Mouse (Mus musculus) kidney, embryonic 14.5 days (tissue): Measurements from ENCODE around the gene Rspry1. TPM values are rescaled to one million over a fixed set of nuclear protein-coding genes. Genes with fewer than 3 reads are reported as not detected.

Experiments
- ATAC-seq: fragments of 200-750 bp; cut with Nextera tagmentation; 2 replicates; pipeline ENCODE4 v1.8.0; 2017; ENCODE audit warnings: moderate number of reproducible peaks, mild to moderate bottlenecking, moderate TSS enrichment, moderate library complexity; ENCODE audit not compliant: low FRiP score, low TSS enrichment
- H3K27ac ChIP-seq: fragments of 300-500 bp; sonication (generic); 2 replicates; pipeline ENCODE4 v1.5.1; 2014; ENCODE audit warnings: low read depth, mild to moderate bottlenecking, low read length, moderate library complexity, mixed read lengths
- H3K27me3 ChIP-seq: fragments of 300-500 bp; sonication (generic); 2 replicates; pipeline ENCODE4 v1.6.1; 2014; ENCODE audit warnings: mild to moderate bottlenecking, low read length; ENCODE audit not compliant: control insufficient read depth, insufficient read depth
- H3K36me3 ChIP-seq: fragments of 300-500 bp; sonication (generic); 2 replicates; pipeline ENCODE4 v1.6.1; 2014; ENCODE audit warnings: low read length, mixed read lengths; ENCODE audit not compliant: control insufficient read depth, insufficient read depth
- H3K4me1 ChIP-seq: fragments of 300-500 bp; sonication (generic); 2 replicates; pipeline ENCODE4 v1.6.1; 2014; ENCODE audit warnings: low read length, mixed read lengths; ENCODE audit not compliant: control insufficient read depth, insufficient read depth
- H3K4me2 ChIP-seq: fragments of 300-500 bp; sonication (generic); replicated peaks from 2 replicates; pipeline ENCODE4 v1.6.1; 2014; ENCODE audit warnings: low read depth, mild to moderate bottlenecking, low read length
- H3K4me3 ChIP-seq: fragments of 300-500 bp; sonication (generic); 2 replicates; pipeline ENCODE4 v1.5.1; 2014; ENCODE audit warnings: mild to moderate bottlenecking, low read length
- H3K9ac ChIP-seq: fragments of 300-500 bp; sonication (generic); 2 replicates; pipeline ENCODE4 v1.6.1; 2014; ENCODE audit warnings: low read depth, mild to moderate bottlenecking, low read length, moderate library complexity
- H3K9me3 ChIP-seq: fragments of 300-500 bp; sonication (generic); 2 replicates; pipeline ENCODE4 v1.6.1; 2016; ENCODE audit warnings: low read length; ENCODE audit not compliant: control insufficient read depth
- WGBS: fragments of 180-500 bp; shearing (Covaris S2); extraction: QIAGEN DNeasy Blood & Tissue Kit; methylation state at CpG from one replicate; pipeline ENCODE4 v1.1.7; 2014; 5-methylcytosine and 5-hydroxymethylcytosine counted together
- polyA plus RNA-seq: library from polyadenylated mRNA; unstranded; fragments of >200 nt; fragmentation: Nextera tagmentation; extraction: Ambion mirVana; gene quantifications from 2 replicates; pipeline ENCODE4 v1.2.1, GENCODE M21; 2014

Gene Rspry1
- polyA plus RNA-seq, 1 experiment from 2014 or later, result 37.3 TPM

- no peaks in the 10 kb centered on the region for H3K4me1 ChIP-seq
- no peak for ATAC-seq
- H3K4me3 ChIP-seq, result no peak overlapping the region
- no peaks in the 10 kb centered on the region for H3K9me3 ChIP-seq
- H3K27me3 ChIP-seq, result no peaks in the 10 kb centered on the region
- WGBS, result 91% methylated on average over 2 of the region's 2 CpGs
- H3K4me2 ChIP-seq, result no peak overlapping the region
- H3K9ac ChIP-seq, result no peak overlapping the region
- no peak overlapping the region for H3K27ac ChIP-seq
- peaks cover 82% of the 10 kb centered on the region for H3K36me3 ChIP-seq
Observed at GRCm38 (mm10) chr8:94641183-94641582, 39.4 kb downstream of the Rspry1 start.

- Histone ChIP-seq H3K9me3 (no peaks in the 10 kb centered on the region), H3K27ac (no peak overlapping the region), H3K27me3 (no peaks in the 10 kb centered on the region), H3K4me3 (no peak overlapping the region), H3K4me1 (no peaks in the 10 kb centered on the region), H3K4me2 (no peak overlapping the region), H3K9ac (no peak overlapping the region), H3K36me3 (peaks cover 81% of the 10 kb centered on the region)
- no peak for ATAC-seq
- WGBS, result 94% methylated on average over 3 of the region's 3 CpGs
Observed at GRCm38 (mm10) chr8:94641938-94642337, 40.2 kb downstream of the Rspry1 start.

GRCm38 (mm10) chr8:94645202-94645601 lies 43.5 kb downstream of the Rspry1 start:
- ATAC-seq, result no peak
- Histone ChIP-seq H3K4me1 (no peaks in the 10 kb centered on the region), H3K36me3 (peaks cover 66% of the 10 kb centered on the region), H3K27me3 (no peaks in the 10 kb centered on the region), H3K9ac (no peak overlapping the region), H3K4me3 (no peak overlapping the region), H3K9me3 (no peaks in the 10 kb centered on the region), H3K27ac (no peak overlapping the region), H3K4me2 (no peak overlapping the region)
- WGBS, result 53% methylated on average over 1 of the region's 1 CpGs

GRCm38 (mm10) chr8:94646165-94646564 lies 44.4 kb downstream of the Rspry1 start:
- Histone ChIP-seq H3K4me3 (no peak overlapping the region), H3K27ac (no peak overlapping the region), H3K4me1 (no peaks in the 10 kb centered on the region), H3K27me3 (no peaks in the 10 kb centered on the region), H3K36me3 (peaks cover 60% of the 10 kb centered on the region), H3K9ac (no peak overlapping the region), H3K4me2 (no peak overlapping the region), H3K9me3 (no peaks in the 10 kb centered on the region)
- 98% methylated on average over 3 of the region's 3 CpGs for WGBS
- ATAC-seq, result no peak

- ATAC-seq, result no peak
- H3K36me3 ChIP-seq, result peaks cover 57% of the 10 kb centered on the region
Observed at GRCm38 (mm10) chr8:94649496-94649895, 47.8 kb downstream of the Rspry1 start.

GRCm38 (mm10) chr8:94652951-94653350 lies 51.2 kb downstream of the Rspry1 start:
- Histone ChIP-seq H3K9ac (no peak overlapping the region), H3K9me3 (no peaks in the 10 kb centered on the region), H3K4me2 (no peak overlapping the region), H3K27ac (no peak overlapping the region), H3K4me1 (no peaks in the 10 kb centered on the region), H3K36me3 (peaks cover 49% of the 10 kb centered on the region), H3K4me3 (no peak overlapping the region), H3K27me3 (no peaks in the 10 kb centered on the region)
- ATAC-seq, result no peak
- 89% methylated on average over 3 of the region's 3 CpGs for WGBS

More at GRCm38 (mm10) chr8:94649496-94649895, 47.8 kb downstream of the Rspry1 start:
- no peak overlapping the region for H3K9ac ChIP-seq
- WGBS, result 80% methylated on average over 3 of the region's 3 CpGs
- H3K27ac ChIP-seq, result no peak overlapping the region
- H3K4me3 ChIP-seq, result no peak overlapping the region
- H3K4me2 ChIP-seq, result no peak overlapping the region
- H3K27me3 ChIP-seq, result no peaks in the 10 kb centered on the region
- H3K4me1 ChIP-seq, result no peaks in the 10 kb centered on the region
- H3K9me3 ChIP-seq, result no peaks in the 10 kb centered on the region

- no peak for ATAC-seq
- Histone ChIP-seq H3K4me2 (no peak overlapping the region), H3K9me3 (no peaks in the 10 kb centered on the region), H3K4me3 (no peak overlapping the region), H3K27ac (no peak overlapping the region), H3K36me3 (peaks cover 46% of the 10 kb centered on the region), H3K9ac (no peak overlapping the region), H3K27me3 (no peaks in the 10 kb centered on the region), H3K4me1 (no peaks in the 10 kb centered on the region)
Observed at GRCm38 (mm10) chr8:94654994-94655393, 53.3 kb downstream of the Rspry1 start.

- H3K4me1 ChIP-seq, result no peaks in the 10 kb centered on the region
- H3K4me2 ChIP-seq, result no peak overlapping the region
- peaks cover 32% of the 10 kb centered on the region for H3K36me3 ChIP-seq
- no peaks in the 10 kb centered on the region for H3K27me3 ChIP-seq
- no peak for ATAC-seq
- no peak overlapping the region for H3K4me3 ChIP-seq
- H3K9me3 ChIP-seq, result no peaks in the 10 kb centered on the region
- H3K9ac ChIP-seq, result no peak overlapping the region
- H3K27ac ChIP-seq, result no peak overlapping the region
- WGBS, result 94% methylated on average over 2 of the region's 2 CpGs
Observed at GRCm38 (mm10) chr8:94658031-94658430, 56.3 kb downstream of the Rspry1 start.

- ATAC-seq, result no peak
- Histone ChIP-seq H3K4me2 (no peak overlapping the region), H3K4me3 (no peak overlapping the region), H3K9ac (no peak overlapping the region), H3K27me3 (no peaks in the 10 kb centered on the region), H3K9me3 (no peaks in the 10 kb centered on the region), H3K4me1 (no peaks in the 10 kb centered on the region), H3K36me3 (peaks cover 15% of the 10 kb centered on the region), H3K27ac (no peak overlapping the region)
- WGBS, result 84% methylated on average over 4 of the region's 4 CpGs
Observed at GRCm38 (mm10) chr8:94660418-94660817, 58.7 kb downstream of the Rspry1 start.
